Mouse (Mus musculus) splenic B cell, adult 2 months (primary cell): Measurements from ENCODE around the gene Tmem131l.
"Not testable (repeated sequence)": the region's sequence is repeated elsewhere in the genome, so short reads cannot be mapped to it uniquely, and the experiment has no call there.

Experiments
- DNase-seq: peaks from one replicate; pipeline ENCODE4 v3.0.0-alpha.2; 2011; ENCODE audit warnings: low read depth, low spot score
- H3K27me3 ChIP-seq: 2 replicates; pipeline ENCODE4 v1.6.1; 2012; ENCODE audit warnings: mild to moderate bottlenecking, low read length, moderate library complexity, mixed read lengths; ENCODE audit not compliant: control insufficient read depth, poor library complexity, insufficient read depth, severe bottlenecking
- H3K36me3 ChIP-seq: 2 replicates; pipeline ENCODE4 v1.6.1; 2012; ENCODE audit warnings: mild to moderate bottlenecking, low read length, moderate library complexity, mixed read lengths; ENCODE audit not compliant: control insufficient read depth, poor library complexity, insufficient read depth, severe bottlenecking

Tmem131l gene

GRCm38 (mm10) chr3:83905161-83905560 is 134.8 kb downstream of the Tmem131l start:
- Histone ChIP-seq H3K36me3 (peaks cover 38% of the 10 kb centered on the region), H3K27me3 (no peaks in the 10 kb centered on the region)
- no peak for DNase-seq

GRCm38 (mm10) chr3:83904176-83904958 is 135.6 kb downstream of the Tmem131l start:
- Histone ChIP-seq H3K27me3 (no peaks in the 10 kb centered on the region), H3K36me3 (peaks cover 40% of the 10 kb centered on the region)
- DNase-seq: no peak

GRCm38 (mm10) chr3:83902943-83903342 is 137.0 kb downstream of the Tmem131l start:
- H3K36me3 ChIP-seq: peaks cover 41% of the 10 kb centered on the region
- DNase-seq: no peak
- no peaks in the 10 kb centered on the region for H3K27me3 ChIP-seq

- H3K27me3 ChIP-seq: no peaks in the 10 kb centered on the region
- DNase-seq: no peak
- H3K36me3 ChIP-seq: peaks cover 41% of the 10 kb centered on the region
These were observed 137.5 kb downstream of the Tmem131l start for GRCm38 (mm10) chr3:83902459-83902858.

GRCm38 (mm10) chr3:83900756-83901373 is 139.1 kb downstream of the Tmem131l start:
- DNase-seq: no peak
- no peaks in the 10 kb centered on the region for H3K27me3 ChIP-seq
- peaks cover 40% of the 10 kb centered on the region for H3K36me3 ChIP-seq

GRCm38 (mm10) chr3:83899556-83899955 is 140.4 kb downstream of the Tmem131l start:
- Histone ChIP-seq H3K36me3 (peaks cover 32% of the 10 kb centered on the region), H3K27me3 (no peaks in the 10 kb centered on the region)
- peak; percentile 69 for DNase-seq

- no peak for DNase-seq
- Histone ChIP-seq H3K36me3 (peaks cover 25% of the 10 kb centered on the region), H3K27me3 (no peaks in the 10 kb centered on the region)
These were observed 141.7 kb downstream of the Tmem131l start for GRCm38 (mm10) chr3:83898246-83898645.

GRCm38 (mm10) chr3:83895811-83896210 is 144.2 kb downstream of the Tmem131l start:
- H3K36me3 ChIP-seq: peaks cover 23% of the 10 kb centered on the region
- H3K27me3 ChIP-seq: no peaks in the 10 kb centered on the region
- peak; percentile 63 for DNase-seq

GRCm38 (mm10) chr3:83895111-83895510 is 144.9 kb downstream of the Tmem131l start:
- Histone ChIP-seq H3K27me3 (no peaks in the 10 kb centered on the region), H3K36me3 (peaks cover 21% of the 10 kb centered on the region; the same call in 1 of the 2 replicates)
- no peak for DNase-seq

- Histone ChIP-seq H3K36me3 (no peaks in the 10 kb centered on the region), H3K27me3 (no peaks in the 10 kb centered on the region; the same call in 1 of the 2 replicates)
- no peak for DNase-seq
These were observed 154.8 kb downstream of the Tmem131l start for GRCm38 (mm10) chr3:83885163-83885562.

GRCm38 (mm10) chr3:83879261-83880050 is 160.5 kb downstream of the Tmem131l start:
- DNase-seq, H3K36me3 ChIP-seq, H3K27me3 ChIP-seq: not testable (repeated sequence)

- DNase-seq: no peak
- no peaks in the 10 kb centered on the region for H3K36me3 ChIP-seq
- H3K27me3 ChIP-seq: no peaks in the 10 kb centered on the region
These were observed 161.2 kb downstream of the Tmem131l start for GRCm38 (mm10) chr3:83878801-83879200.

GRCm38 (mm10) chr3:83876299-83876698 is 163.7 kb downstream of the Tmem131l start:
- H3K36me3 ChIP-seq: no peaks in the 10 kb centered on the region
- no peaks in the 10 kb centered on the region for H3K27me3 ChIP-seq
- DNase-seq: no peak

GRCm38 (mm10) chr3:83875078-83875477 is 164.9 kb downstream of the Tmem131l start:
- DNase-seq, H3K36me3 ChIP-seq, H3K27me3 ChIP-seq: not testable (repeated sequence)

- not testable (repeated sequence) for DNase-seq, H3K36me3 ChIP-seq, H3K27me3 ChIP-seq
These were observed 167.1 kb downstream of the Tmem131l start for GRCm38 (mm10) chr3:83872853-83873252.
